Mouse (Mus musculus): ENCODE measurements around the gene Acp1.

DNA sequence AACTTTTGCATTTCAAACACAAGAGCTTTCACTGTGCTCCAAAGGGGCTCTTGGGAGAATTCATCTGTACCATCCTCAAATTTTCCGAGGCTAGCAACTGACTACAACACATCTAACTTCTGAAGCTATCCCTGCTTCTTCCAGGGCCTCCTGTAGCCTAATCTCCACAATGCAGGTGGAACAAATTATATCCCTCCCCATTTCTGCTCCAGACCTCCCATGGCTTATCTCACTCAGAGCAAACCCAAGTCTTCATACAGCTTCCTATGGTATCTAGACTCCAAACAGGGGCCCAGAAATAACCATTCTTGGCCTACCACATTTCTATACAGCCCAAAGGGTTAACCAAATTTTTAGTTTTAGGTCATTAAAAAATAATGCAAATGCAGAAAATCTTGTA is 2.7 kb downstream of the Acp1 start:
- TF ChIP-seq POLR2A (IDR thresholded peaks at IDR 0.05; ENCODE audit: insufficient read depth, low read depth, low read length), result no peak
- TF ChIP-seq CTCF (IDR thresholded peaks at IDR 0.05), result no peak
